ENCODE assay signal across 8 mouse cellular contexts in the genomic region with DNA sequence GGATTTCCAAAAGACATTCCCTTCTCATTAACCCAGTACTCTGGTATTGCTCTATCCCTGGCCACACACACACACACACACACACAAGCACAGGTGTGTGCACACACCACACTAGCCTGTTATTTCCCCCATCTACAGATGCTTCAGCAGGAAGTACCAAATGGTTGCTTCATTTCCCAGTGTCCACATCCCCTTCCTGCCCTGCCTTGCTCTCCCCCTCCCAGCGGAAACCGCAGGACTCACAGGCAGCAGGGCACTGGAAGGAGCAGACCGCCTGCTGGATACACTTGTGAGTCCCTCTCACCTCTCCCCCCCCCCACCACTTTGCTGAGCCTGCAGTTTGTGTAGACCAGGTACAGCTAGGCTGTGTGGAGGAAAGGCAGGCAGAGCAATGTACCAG. TPM values are rescaled to one million over a fixed set of nuclear protein-coding genes. Genes with fewer than 3 reads are reported as not detected.
A peak's percentile ranks its signal among the peaks of the same experiment; 100 is the strongest.
DNase-seq lines count a peak whose midpoint lies in the region; ATAC-seq and TF ChIP-seq lines count a peak whose summit lies in the region.

No protein-coding gene starts in this region.

- no peak for TF ChIP-seq RAD21 in CH12.LX (IDR thresholded peaks at IDR 0.05; ENCODE audit: low read depth, low read length)

- intact Hi-C loops in left cerebral cortex, postnatal 36 days (cut with DNase I) = no loop called here

- no peak for TF ChIP-seq EP300 in CH12.LX (IDR thresholded peaks at IDR 0.05; ENCODE audit: low read length)
- TF ChIP-seq EP300 in liver, embryonic 14.5 days (IDR thresholded peaks at IDR 0.05; ENCODE audit: low read depth) = no peak

- ATAC-seq in hematopoietic stem cell, adult 5-6 weeks (replicated peaks in 1 of 2; ENCODE audit: insufficient read depth in 1 of 2, low FRiP score in 2 of 2, low TSS enrichment in 1 of 2, low read depth in 1 of 2, poor library complexity in 2 of 2, severe bottlenecking in 2 of 2) = peak; percentile 84 to 95
- ATAC-seq in liver, embryonic 14.5 days (ENCODE audit: insufficient read depth) = peak; percentile 39; the same call in 1 of the 2 replicates
- no peak for ATAC-seq in frontal cortex, adult (ENCODE audit: low TSS enrichment)

- dilution Hi-C loops in CH12.LX (cut with MboI; ENCODE audit: extremely low pct_ligation_motif_present, extremely low pct_unique_long_range_greater_than_20kb, low sequenced_read_pairs) = no loop called here

- no peaks in the 10 kb centered on the region for H3K27me3 ChIP-seq in CH12.LX (replicated peaks)
- no peaks in the 10 kb centered on the region for H3K27me3 ChIP-seq in liver, embryonic 14.5 days (ENCODE audit: control insufficient read depth, insufficient read depth, low read length)
- H3K27me3 ChIP-seq in small intestine, adult 2 months (ENCODE audit: control insufficient read depth, insufficient read depth, low read length) = no peaks in the 10 kb centered on the region

- no peak overlapping the region for H3K4me3 ChIP-seq in CH12.LX (replicated peaks in 1 of 3; ENCODE audit: low read depth in 2 of 3, low read length in 2 of 3, poor library complexity in 1 of 3)
- no peak overlapping the region for H3K4me3 ChIP-seq in liver, embryonic 14.5 days (ENCODE audit: insufficient read depth in 1 of 2, low read depth in 2 of 2, low read length in 2 of 2)
- H3K4me3 ChIP-seq in small intestine, adult 2 months (ENCODE audit: low read depth, low read length) = no peak overlapping the region

- 0 out of 2 replicates have a peak, but pooled peaks cover 4% of the 10 kb centered on the region for H3K79me2 ChIP-seq in CH12.LX (replicated peaks; ENCODE audit: control insufficient read depth, extremely low read depth, insufficient read depth, poor library complexity, severe bottlenecking)

- 11% methylated on average over 3 of the region's 3 CpGs for WGBS in liver, embryonic 14.5 days (ENCODE audit: insufficient replicate concordance)
- 53% methylated on average over 3 of the region's 3 CpGs for WGBS in small intestine, adult 2 months

- peaks cover 2 to 86% of the 10 kb centered on the region in 2 experiments for H3K36me3 ChIP-seq in CH12.LX (replicated peaks in 1 of 2; ENCODE audit: control insufficient read depth in 1 of 2, insufficient read depth in 1 of 2, low read length in 1 of 2)
- H3K36me3 ChIP-seq in liver, embryonic 14.5 days (replicated peaks; ENCODE audit: control insufficient read depth, insufficient read depth, low read depth) = no peaks in the 10 kb centered on the region
- no peaks in the 10 kb centered on the region for H3K36me3 ChIP-seq in small intestine, adult 2 months (ENCODE audit: control insufficient read depth, insufficient read depth, low read length)

- H3K9ac ChIP-seq in CH12.LX (ENCODE audit: insufficient read depth, low read depth) = no peak overlapping the region
- no peak overlapping the region for H3K9ac ChIP-seq in liver, embryonic 14.5 days (replicated peaks)

- peak; percentile 40 to 57 for DNase-seq in B cell, adult 2 months
- DNase-seq in CH12.LX (ENCODE audit: extremely low read depth) = no peak
- peak in 1 of 3 experiments; percentile 14 for DNase-seq in liver, embryonic 14.5 days (ENCODE audit: low read depth in 3 of 3, low spot score in 3 of 3)
- no peak for DNase-seq in layer of hippocampus, postnatal 25 days (ENCODE audit: extremely low spot score in 1 of 2, low spot score in 1 of 2)
- DNase-seq in left cerebral cortex, postnatal 36 days (ENCODE audit: low spot score in 2 of 2) = no peak

- no peak for TF ChIP-seq POLR2A in CH12.LX (IDR thresholded peaks at IDR 0.05; ENCODE audit: low read depth, low read length)
- no peak for TF ChIP-seq POLR2A in small intestine, adult 2 months (IDR thresholded peaks at IDR 0.05; ENCODE audit: low read depth, low read length)

- no peak overlapping the region for H3K4me2 ChIP-seq in CH12.LX (ENCODE audit: insufficient read depth, low read depth, poor library complexity, severe bottlenecking)
- H3K4me2 ChIP-seq in liver, embryonic 14.5 days (ENCODE audit: low read depth) = no peak overlapping the region

- in situ Hi-C loops in CH12.LX (cut with MboI; ENCODE audit: low pct_ligation_motif_present, low pct_unique_long_range_greater_than_20kb, low sequenced_read_pairs) = no loop called here

- no peak overlapping the region for H3K27ac ChIP-seq in CH12.LX (ENCODE audit: insufficient read depth, low read depth)
- H3K27ac ChIP-seq in liver, embryonic 14.5 days = no peak overlapping the region
- H3K27ac ChIP-seq in small intestine, adult 2 months (ENCODE audit: insufficient read depth, low read depth, low read length) = peak overlapping the region; percentile 22; the same call in 1 of the 2 replicates

- no peak for TF ChIP-seq CTCF in CH12.LX (conservative IDR thresholded peaks at IDR 0.05 in 1 of 2, IDR thresholded peaks at IDR 0.05 in 1 of 2; ENCODE audit: low read depth in 2 of 2, low read length in 2 of 2)
- peak; percentile 21; the same call in 1 of the 2 replicates for TF ChIP-seq CTCF in liver, embryonic 14.5 days (IDR thresholded peaks at IDR 0.05; ENCODE audit: low read depth)
- TF ChIP-seq CTCF in small intestine, adult 2 months (IDR thresholded peaks at IDR 0.05; ENCODE audit: extremely low read depth, insufficient read length, insufficient replicate concordance, low read depth, low read length) = no peak; the same call in 1 of the 2 replicates

- H3K9me3 ChIP-seq in CH12.LX (replicated peaks; ENCODE audit: low read length) = no peaks in the 10 kb centered on the region
- H3K9me3 ChIP-seq in liver, embryonic 14.5 days (ENCODE audit: control insufficient read depth, low read length) = no peaks in the 10 kb centered on the region

- peaks cover 0 to 66% of the 10 kb centered on the region in 2 experiments; a peak in 3 of 4 replicates for H3K4me1 ChIP-seq in CH12.LX (ENCODE audit: control insufficient read depth in 1 of 2, insufficient read depth in 2 of 2)
- H3K4me1 ChIP-seq in liver, embryonic 14.5 days (replicated peaks; ENCODE audit: control insufficient read depth in 2 of 2, insufficient read depth in 2 of 2, low read length in 1 of 2) = peaks cover 0 to 12% of the 10 kb centered on the region in 2 experiments; a peak in 2 of 4 replicates
- H3K4me1 ChIP-seq in small intestine, adult 2 months (ENCODE audit: control insufficient read depth, insufficient read depth, insufficient read length, low read length) = peaks cover 10% of the 10 kb centered on the region; the same call in 1 of the 2 replicates

TF ChIP-seq in CH12.LX, 34 proteins besides CTCF, POLR2A, EP300 and RAD21:
- TF ChIP-seq MAFK (IDR thresholded peaks at IDR 0.05; ENCODE audit: insufficient replicate concordance, low read length) (0 out of 2 replicates have a peak, but pooled peaks have one; percentile 11), CHD1 (IDR thresholded peaks at IDR 0.05; ENCODE audit: low read depth, low read length) (no peak)

RNA-seq across cellular contexts. Expression of gene Rcsd1, which starts 18.0 kb away (rescaled TPM):
- total RNA-seq in CH12.LX (2012; rRNA removed) (20.7 and 22.7 TPM in 2 replicates), CH12.LX (2014; rRNA removed) (34.8 and 35.7 TPM in 2 replicates)
- 74.8 and 81.1 TPM in 2 replicates for polyA plus RNA-seq in CH12.LX (2012; ENCODE audit: insufficient read length, low read depth)
- 132 and 143 TPM in 2 replicates for total RNA-seq in hematopoietic stem cell, adult 5-6 weeks (2017)
- polyA plus RNA-seq in liver, embryonic 14.5 days (2012; rRNA removed) = 3.5 and 4.8 TPM in 2 replicates
- polyA plus RNA-seq in liver, embryonic 14.5 days (2014; fragmentation: Nextera tagmentation; extraction: Ambion mirVana) = 2.4 and 3.4 TPM in 2 replicates
- 4.7 and 9.2 TPM in 2 replicates for polyA plus RNA-seq in small intestine, adult 2 months (2012; rRNA removed)
- total RNA-seq in layer of hippocampus, postnatal 25 days (2021) = 1 to 10 TPM; 4.3 to 4.8 TPM
- total RNA-seq in left cerebral cortex, postnatal 36 days (2021) = 1 to 10 TPM; 3.6 to 5.0 TPM

RNA-seq across cellular contexts. Expression of gene Mpzl1, which starts 57.2 kb away (rescaled TPM):
- total RNA-seq in CH12.LX (2012; rRNA removed) (5.0 and 6.5 TPM in 2 replicates), CH12.LX (2014; rRNA removed) (2.0 and 2.8 TPM in 2 replicates)
- 6.2 and 6.7 TPM in 2 replicates for polyA plus RNA-seq in CH12.LX (2012; ENCODE audit: insufficient read length, low read depth)
- 3.6 and 4.3 TPM in 2 replicates for total RNA-seq in hematopoietic stem cell, adult 5-6 weeks (2017)
- polyA plus RNA-seq in liver, embryonic 14.5 days (2012; rRNA removed) = 18.1 and 19.4 TPM in 2 replicates
- 24.6 and 25.1 TPM in 2 replicates for polyA plus RNA-seq in liver, embryonic 14.5 days (2014; fragmentation: Nextera tagmentation; extraction: Ambion mirVana)
- 15.4 and 24.8 TPM in 2 replicates for polyA plus RNA-seq in small intestine, adult 2 months (2012; rRNA removed)
- 10 to 100 TPM; 47.8 to 51.6 TPM for total RNA-seq in layer of hippocampus, postnatal 25 days (2021)
- 10 to 100 TPM; 30.0 to 31.6 TPM for total RNA-seq in left cerebral cortex, postnatal 36 days (2021)

Comparison
In these comparisons a context has a peak if more than half of its experiments do, and no peak if none do; other contexts are left out.
1. DNase-seq: peak in B cell, adult 2 months (2 of 2); none in CH12.LX (single experiment), layer of hippocampus, postnatal 25 days (0 of 2) and left cerebral cortex, postnatal 36 days (0 of 2).